Mouse (Mus musculus) adrenal gland, postnatal 36 days (tissue): ENCODE measurements around the gene Gpc5. TPM values are rescaled to one million over a fixed set of nuclear protein-coding genes. Genes with fewer than 3 reads are reported as not detected.

Experiments
- DNase-seq, 2 experiments: peaks; one replicate each; pipeline ENCODE4 v3.0.0; 2021; ENCODE audit warnings: mixed read lengths in 1 of 2
- total RNA-seq, 2 experiments: library from RNA; stranded (reverse); gene quantifications; 2 replicates each; pipeline ENCODE4 v1.2.3; 2021

Gene Gpc5
- total RNA-seq, 2 experiments from 2014 or later, result 3.4 TPM; not detected in 1

GRCm38 (mm10) chr14:115369611-115370167 lies 277.7 kb downstream of the Gpc5 start:
- no peak for DNase-seq

GRCm38 (mm10) chr14:115371131-115371530 lies 279.1 kb downstream of the Gpc5 start:
- DNase-seq, result peak; percentile 47 to 55

- no peak for DNase-seq
Observed at GRCm38 (mm10) chr14:115391831-115392230, 299.8 kb downstream of the Gpc5 start.

- peak; percentile 6 to 17 for DNase-seq
Observed at GRCm38 (mm10) chr14:115392894-115393524, 301.0 kb downstream of the Gpc5 start.

GRCm38 (mm10) chr14:115406596-115406995 lies 314.6 kb downstream of the Gpc5 start:
- no peak for DNase-seq

- no peak for DNase-seq
Observed at GRCm38 (mm10) chr14:115407309-115407930, 315.4 kb downstream of the Gpc5 start.

- DNase-seq, result no peak
Observed at GRCm38 (mm10) chr14:115410881-115411280, 318.9 kb downstream of the Gpc5 start.

- DNase-seq, result no peak
Observed at GRCm38 (mm10) chr14:115411513-115412174, 319.6 kb downstream of the Gpc5 start.

- no peak for DNase-seq
Observed at GRCm38 (mm10) chr14:115412821-115413220, 320.8 kb downstream of the Gpc5 start.

GRCm38 (mm10) chr14:115413429-115413828 lies 321.4 kb downstream of the Gpc5 start:
- DNase-seq, result no peak

GRCm38 (mm10) chr14:115414545-115414944 lies 322.5 kb downstream of the Gpc5 start:
- no peak for DNase-seq

- DNase-seq, result no peak
Observed at GRCm38 (mm10) chr14:115431967-115432366, 340.0 kb downstream of the Gpc5 start.

- DNase-seq, result no peak
Observed at GRCm38 (mm10) chr14:115432368-115432767, 340.4 kb downstream of the Gpc5 start.

- DNase-seq, result no peak
Observed at GRCm38 (mm10) chr14:115436617-115437016, 344.6 kb downstream of the Gpc5 start.

GRCm38 (mm10) chr14:115444789-115445770 lies 353.1 kb downstream of the Gpc5 start:
- no peak for DNase-seq

GRCm38 (mm10) chr14:115450938-115451337 lies 358.9 kb downstream of the Gpc5 start:
- no peak for DNase-seq

- DNase-seq, result no peak
Observed at GRCm38 (mm10) chr14:115467960-115468359, 375.9 kb downstream of the Gpc5 start.

GRCm38 (mm10) chr14:115475234-115475633 lies 383.2 kb downstream of the Gpc5 start:
- DNase-seq, result peak; percentile 15 to 40

- no peak for DNase-seq
Observed at GRCm38 (mm10) chr14:115477360-115477759, 385.3 kb downstream of the Gpc5 start.

- DNase-seq, result no peak
Observed at GRCm38 (mm10) chr14:115485090-115485489, 393.1 kb downstream of the Gpc5 start.

- no peak for DNase-seq
Observed at GRCm38 (mm10) chr14:115500794-115501193, 408.8 kb downstream of the Gpc5 start.
